Comparison of ENCODE assay signal across 20 mouse cellular contexts in the genomic region with DNA sequence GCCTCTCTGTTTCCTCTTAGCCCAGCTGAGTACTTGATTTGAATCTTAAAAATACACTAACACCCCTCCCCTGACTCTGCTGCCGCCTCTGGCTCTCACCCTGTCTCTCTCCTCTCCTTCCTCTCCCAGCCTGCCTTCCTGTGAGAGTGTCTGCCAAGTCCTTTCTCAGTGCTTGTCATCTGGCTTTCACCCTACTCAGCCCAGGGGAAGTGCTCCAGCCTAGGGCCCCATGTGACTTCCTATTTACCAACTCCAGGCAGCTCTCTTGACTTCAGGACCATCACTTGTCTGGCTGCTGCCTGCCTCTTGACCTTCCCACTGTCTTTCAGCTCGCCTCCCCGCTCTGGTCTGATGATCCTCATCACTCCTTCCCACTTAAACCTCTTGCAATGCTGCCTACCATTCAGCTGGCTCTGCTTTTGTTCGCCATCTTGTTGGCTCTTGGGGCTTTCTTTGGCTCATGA. TPM values are rescaled to one million over a fixed set of nuclear protein-coding genes. Genes with fewer than 3 reads are reported as not detected.
A peak's percentile ranks its signal among the peaks of the same experiment; 100 is the strongest.
DNase-seq lines count a peak whose midpoint lies in the region; ATAC-seq lines count a peak whose summit lies in the region.
"Had no signal": no experiment of that assay in that cellular context is flagged by ENCODE, and none has a peak within 500 bp of the region (broad histone marks: within the 10 kb centered on the region; RNA-seq: fewer than 3 reads in every experiment).

No protein-coding gene starts in this region.

- peak overlapping the region; percentile 35; the same call in 1 of the 2 replicates for H3K27ac ChIP-seq in forebrain, embryonic 15.5 days (replicated peaks)
- H3K27ac ChIP-seq in forebrain, embryonic 12.5 days: no peak overlapping the region
- peak overlapping the region; percentile 16; the same call in 1 of the 2 replicates for H3K27ac ChIP-seq in hindbrain, embryonic 15.5 days (replicated peaks)
- no peak overlapping the region for H3K27ac ChIP-seq in hindbrain, embryonic 11.5 days (ENCODE audit: low read depth, low read length)
- no peak overlapping the region for H3K27ac ChIP-seq in neural tube, embryonic 15.5 days (replicated peaks)
- H3K27ac ChIP-seq: gastrocnemius, adult 2 months; limb, embryonic 12.5 days; liver, embryonic 14.5 days; midbrain, embryonic 10.5 days had no signal

- peaks cover 19% of the 10 kb centered on the region for H3K4me1 ChIP-seq in forebrain, embryonic 15.5 days
- H3K4me1 ChIP-seq in forebrain, embryonic 12.5 days: no peaks in the 10 kb centered on the region
- H3K4me1 ChIP-seq in hindbrain, embryonic 15.5 days (replicated peaks): peaks cover 18% of the 10 kb centered on the region
- H3K4me1 ChIP-seq in hindbrain, embryonic 11.5 days (replicated peaks; ENCODE audit: control insufficient read depth, insufficient read depth, low read length): no peaks in the 10 kb centered on the region
- peaks cover 24% of the 10 kb centered on the region for H3K4me1 ChIP-seq in neural tube, embryonic 15.5 days
- H3K4me1 ChIP-seq: limb, embryonic 12.5 days had no signal

- WGBS in forebrain, embryonic 15.5 days: 72% methylated on average over 4 of the region's 4 CpGs
- WGBS in forebrain, embryonic 12.5 days: 77% methylated on average over 4 of the region's 4 CpGs
- WGBS in hindbrain, embryonic 15.5 days: 67% methylated on average over 4 of the region's 4 CpGs
- WGBS in hindbrain, embryonic 11.5 days: 82% methylated on average over 4 of the region's 4 CpGs
- 70% methylated on average over 4 of the region's 4 CpGs for WGBS in neural tube, embryonic 15.5 days

- ATAC-seq in forebrain, embryonic 15.5 days (replicated peaks): 0 out of 2 replicates have a peak, but pooled peaks have one; percentile 53
- no peak for ATAC-seq in forebrain, embryonic 12.5 days (ENCODE audit: low FRiP score)
- peak; percentile 84; the same call in 1 of the 2 replicates for ATAC-seq in hindbrain, embryonic 15.5 days (ENCODE audit: low FRiP score, low read depth)
- no peak for ATAC-seq in hindbrain, embryonic 11.5 days (ENCODE audit: low FRiP score)
- peak; percentile 50; the same call in 1 of the 2 replicates for ATAC-seq in neural tube, embryonic 15.5 days (ENCODE audit: low FRiP score)
- ATAC-seq: lung, postnatal 0 days had no signal

- no peak for DNase-seq in hindbrain, embryonic 11.5 days (ENCODE audit: low spot score)
- no peak for DNase-seq in neural tube, embryonic 10.5 days (ENCODE audit: extremely low spot score, low spot score)
- peak; percentile 37 for DNase-seq in left cerebral cortex, postnatal 4 days
- DNase-seq in urinary bladder, postnatal 25 days (ENCODE audit: low spot score): no peak
- DNase-seq: gastrocnemius, adult 2 months; heart, postnatal 36 days; kidney, adult 11 months; kidney, postnatal 10 days had no signal

- no peak overlapping the region for H3K9ac ChIP-seq in forebrain, embryonic 15.5 days (replicated peaks)
- H3K9ac ChIP-seq in forebrain, embryonic 12.5 days: no peak overlapping the region
- no peak overlapping the region for H3K9ac ChIP-seq in hindbrain, embryonic 15.5 days
- H3K9ac ChIP-seq in hindbrain, embryonic 11.5 days (ENCODE audit: low read depth, low read length): no peak overlapping the region
- no peak overlapping the region for H3K9ac ChIP-seq in neural tube, embryonic 15.5 days (replicated peaks)
- H3K9ac ChIP-seq: limb, embryonic 12.5 days; liver, embryonic 14.5 days had no signal

- no peak overlapping the region for H3K4me3 ChIP-seq in forebrain, embryonic 15.5 days
- no peak overlapping the region for H3K4me3 ChIP-seq in forebrain, embryonic 12.5 days (replicated peaks)
- no peak overlapping the region for H3K4me3 ChIP-seq in hindbrain, embryonic 15.5 days
- no peak overlapping the region for H3K4me3 ChIP-seq in hindbrain, embryonic 11.5 days (ENCODE audit: low read depth, low read length)
- H3K4me3 ChIP-seq in neural tube, embryonic 15.5 days (replicated peaks): no peak overlapping the region
- H3K4me3 ChIP-seq: gastrocnemius, adult 2 months; limb, embryonic 12.5 days; midbrain, embryonic 10.5 days had no signal

- no peaks in the 10 kb centered on the region for H3K27me3 ChIP-seq in forebrain, embryonic 15.5 days
- no peaks in the 10 kb centered on the region for H3K27me3 ChIP-seq in forebrain, embryonic 12.5 days
- H3K27me3 ChIP-seq in hindbrain, embryonic 15.5 days: no peaks in the 10 kb centered on the region
- H3K27me3 ChIP-seq in hindbrain, embryonic 11.5 days (ENCODE audit: control insufficient read depth, insufficient read depth, low read length): no peaks in the 10 kb centered on the region
- no peaks in the 10 kb centered on the region for H3K27me3 ChIP-seq in neural tube, embryonic 15.5 days (replicated peaks)
- H3K27me3 ChIP-seq: limb, embryonic 12.5 days had no signal

- no peaks in the 10 kb centered on the region for H3K36me3 ChIP-seq in forebrain, embryonic 15.5 days
- no peaks in the 10 kb centered on the region for H3K36me3 ChIP-seq in forebrain, embryonic 12.5 days (replicated peaks)
- H3K36me3 ChIP-seq in hindbrain, embryonic 15.5 days: no peaks in the 10 kb centered on the region
- no peaks in the 10 kb centered on the region for H3K36me3 ChIP-seq in hindbrain, embryonic 11.5 days (ENCODE audit: control insufficient read depth, insufficient read depth, low read length)
- H3K36me3 ChIP-seq in neural tube, embryonic 15.5 days: no peaks in the 10 kb centered on the region
- H3K36me3 ChIP-seq: limb, embryonic 12.5 days; midbrain, embryonic 10.5 days had no signal

- intact Hi-C loops in left cerebral cortex, postnatal 4 days (cut with DNase I): no loop called here

- no peaks in the 10 kb centered on the region for H3K9me3 ChIP-seq in forebrain, embryonic 15.5 days
- H3K9me3 ChIP-seq in forebrain, embryonic 12.5 days: no peaks in the 10 kb centered on the region
- no peaks in the 10 kb centered on the region for H3K9me3 ChIP-seq in hindbrain, embryonic 15.5 days
- H3K9me3 ChIP-seq in hindbrain, embryonic 11.5 days (ENCODE audit: control insufficient read depth, low read length): no peaks in the 10 kb centered on the region
- H3K9me3 ChIP-seq in neural tube, embryonic 15.5 days (replicated peaks): no peaks in the 10 kb centered on the region
- H3K9me3 ChIP-seq: limb, embryonic 12.5 days; midbrain, embryonic 10.5 days had no signal

- H3K4me2 ChIP-seq in forebrain, embryonic 15.5 days (replicated peaks): no peak overlapping the region
- no peak overlapping the region for H3K4me2 ChIP-seq in forebrain, embryonic 12.5 days
- H3K4me2 ChIP-seq in hindbrain, embryonic 15.5 days: no peak overlapping the region
- no peak overlapping the region for H3K4me2 ChIP-seq in hindbrain, embryonic 11.5 days (replicated peaks; ENCODE audit: low read depth, low read length)
- no peak overlapping the region for H3K4me2 ChIP-seq in neural tube, embryonic 15.5 days
- H3K4me2 ChIP-seq: limb, embryonic 12.5 days had no signal

RNA-seq across cellular contexts. Expression of gene Csmd2, which starts 15.0 kb away (rescaled TPM):
- polyA plus RNA-seq in forebrain, embryonic 15.5 days (2015; fragmentation: Nextera tagmentation; extraction: Ambion mirVana): 8.7 and 9.0 TPM in 2 replicates
- polyA plus RNA-seq in forebrain, embryonic 12.5 days (2016; fragmentation: Nextera tagmentation; extraction: Ambion mirVana): 3.6 and 4.3 TPM in 2 replicates
- polyA plus RNA-seq in hindbrain, embryonic 15.5 days (2015; fragmentation: Nextera tagmentation; extraction: Ambion mirVana): 11.9 and 13.0 TPM in 2 replicates
- 1.3 and 1.9 TPM in 2 replicates for polyA plus RNA-seq in hindbrain, embryonic 11.5 days (2014; fragmentation: Nextera tagmentation; extraction: Ambion mirVana)
- polyA plus RNA-seq in neural tube, embryonic 15.5 days (2015; fragmentation: Nextera tagmentation; extraction: Ambion mirVana): 10.2 and 12.7 TPM in 2 replicates
- 10 to 100 TPM; 76.9 to 83.5 TPM for total RNA-seq in left cerebral cortex, postnatal 4 days (2021)
- total RNA-seq: gastrocnemius, adult 2 months; heart, adult 18-20 months had no signal
- polyA plus RNA-seq: C2C12 had no signal

RNA-seq across cellular contexts. Expression of gene CK137956, which starts 31.9 kb away (rescaled TPM):
- polyA plus RNA-seq in forebrain, embryonic 15.5 days (2015; fragmentation: Nextera tagmentation; extraction: Ambion mirVana): 0.59 and 0.86 TPM in 2 replicates
- 0.33 and 0.36 TPM in 2 replicates for polyA plus RNA-seq in forebrain, embryonic 12.5 days (2016; fragmentation: Nextera tagmentation; extraction: Ambion mirVana)
- 1.0 and 1.3 TPM in 2 replicates for polyA plus RNA-seq in hindbrain, embryonic 15.5 days (2015; fragmentation: Nextera tagmentation; extraction: Ambion mirVana)
- polyA plus RNA-seq in hindbrain, embryonic 11.5 days (2014; fragmentation: Nextera tagmentation; extraction: Ambion mirVana): 0.94 and 1.5 TPM in 2 replicates
- 1.4 and 2.0 TPM in 2 replicates for polyA plus RNA-seq in neural tube, embryonic 15.5 days (2015; fragmentation: Nextera tagmentation; extraction: Ambion mirVana)
- total RNA-seq in left cerebral cortex, postnatal 4 days (2021): 1 to 10 TPM; 3.6 to 3.9 TPM
- total RNA-seq: gastrocnemius, adult 2 months; heart, adult 18-20 months; heart, postnatal 36 days had no signal
- polyA plus RNA-seq: C2C12; limb, embryonic 12.5 days; liver, embryonic 14.5 days; lung, postnatal 0 days; small intestine, adult 2 months; thymus, postnatal 0 days had no signal

Comparison
In these comparisons a context has a peak if more than half of its experiments do, and no peak if none do; other contexts are left out.
1. ATAC-seq: peak in forebrain, embryonic 15.5 days (single experiment), hindbrain, embryonic 15.5 days (single experiment) and neural tube, embryonic 15.5 days (single experiment); none in forebrain, embryonic 12.5 days (single experiment) and hindbrain, embryonic 11.5 days (single experiment).
2. H3K27ac ChIP-seq: peak in forebrain, embryonic 15.5 days (single experiment) and hindbrain, embryonic 15.5 days (single experiment); none in forebrain, embryonic 12.5 days (single experiment), hindbrain, embryonic 11.5 days (single experiment) and neural tube, embryonic 15.5 days (single experiment).